Mouse (Mus musculus) induced T-regulatory cell, adult 2 months (primary cell): ENCODE data around the gene Trappc13.
"Not testable (repeated sequence)": the region's sequence is repeated elsewhere in the genome, so short reads cannot be mapped to it uniquely, and the experiment has no call there.

Experiments used
- DNase-seq: peaks from one replicate; pipeline ENCODE4 v3.0.0-alpha.2; 2012; ENCODE audit warnings: low read depth

Gene Trappc13

DNA sequence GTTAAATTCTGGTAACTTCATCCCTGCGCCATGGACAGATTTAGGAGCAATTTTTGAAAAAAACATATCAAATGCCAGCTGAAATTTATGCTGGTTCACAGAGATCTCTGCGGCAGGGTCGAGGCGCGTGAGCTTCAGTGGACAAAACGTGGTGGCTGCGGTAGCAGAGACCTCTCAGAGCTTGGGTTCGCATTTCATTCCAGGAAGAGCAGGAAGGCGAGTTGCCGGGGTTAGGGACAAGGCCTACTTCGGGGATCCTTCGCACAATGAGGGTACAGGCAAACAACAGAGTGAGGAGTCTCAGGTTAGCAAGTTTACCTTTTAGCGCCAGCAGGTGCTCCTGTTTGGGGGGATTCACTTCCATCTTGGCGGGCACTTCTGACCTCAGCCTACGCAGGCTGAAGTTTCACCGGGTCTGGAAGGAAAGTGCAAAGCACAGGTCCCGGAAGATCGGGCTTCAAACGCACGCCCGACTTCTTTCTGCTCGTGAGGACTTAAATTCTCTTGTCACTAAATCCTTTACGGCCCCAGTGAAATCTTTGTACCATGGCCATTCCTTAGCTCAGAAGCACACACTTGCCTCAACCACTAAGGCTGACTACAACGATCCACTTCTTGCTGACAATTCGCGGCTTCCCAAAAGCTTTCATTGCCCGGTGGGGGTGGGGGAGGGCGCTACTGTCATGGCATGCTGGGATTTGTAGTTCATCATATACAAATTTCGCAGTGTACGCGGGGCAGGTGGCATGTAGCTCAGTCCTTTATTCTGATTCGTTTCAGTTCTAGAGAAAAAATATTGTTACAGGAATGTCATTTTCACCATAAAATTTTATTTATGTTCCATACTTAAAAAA lies at the start of gene Trappc13:
Trappc13 (minus strand) TSS at position 674 of the 854 bp plus-strand sequence.
- no peak for DNase-seq

DNA sequence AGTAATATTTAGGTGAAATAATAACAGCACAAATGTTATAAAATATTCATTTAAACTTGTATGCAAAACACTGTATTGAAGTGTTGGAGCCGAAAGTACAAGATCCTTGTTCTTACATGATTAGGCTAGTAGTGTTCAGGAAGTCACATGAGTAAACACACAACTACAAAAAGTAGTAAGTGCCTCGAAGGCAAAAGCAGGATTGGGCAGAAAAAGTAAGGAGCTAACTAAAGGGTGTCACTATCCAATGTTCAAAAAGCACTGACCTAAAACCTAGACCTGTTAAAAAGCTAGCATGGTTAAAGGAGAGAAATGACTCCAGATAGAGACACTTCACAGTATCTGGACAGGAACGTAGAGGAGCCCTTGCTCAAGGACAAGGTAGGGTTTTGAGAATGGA lies 49.2 kb upstream of the Trappc13 start:
- DNase-seq, result peak; percentile 41

DNA sequence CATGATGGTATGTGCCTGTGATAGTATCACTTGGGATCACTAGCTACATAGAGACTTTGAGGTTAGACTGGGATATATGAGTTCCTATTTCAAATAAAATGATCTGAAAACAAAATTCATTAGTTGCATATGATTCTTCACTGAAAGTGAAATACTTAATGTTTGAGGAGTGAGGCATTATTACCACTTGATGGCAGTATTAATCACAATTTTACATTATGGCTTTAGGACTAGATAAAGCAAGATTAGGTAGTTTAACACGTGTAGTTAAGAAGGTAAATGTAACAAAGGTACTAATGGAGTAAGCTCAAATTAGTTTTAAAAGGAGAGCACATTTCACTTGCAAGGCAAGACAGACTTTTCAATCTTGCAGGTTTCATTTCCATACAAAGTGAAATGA lies 26.0 kb upstream of the Trappc13 start:
- peak; percentile 25 for DNase-seq

DNA sequence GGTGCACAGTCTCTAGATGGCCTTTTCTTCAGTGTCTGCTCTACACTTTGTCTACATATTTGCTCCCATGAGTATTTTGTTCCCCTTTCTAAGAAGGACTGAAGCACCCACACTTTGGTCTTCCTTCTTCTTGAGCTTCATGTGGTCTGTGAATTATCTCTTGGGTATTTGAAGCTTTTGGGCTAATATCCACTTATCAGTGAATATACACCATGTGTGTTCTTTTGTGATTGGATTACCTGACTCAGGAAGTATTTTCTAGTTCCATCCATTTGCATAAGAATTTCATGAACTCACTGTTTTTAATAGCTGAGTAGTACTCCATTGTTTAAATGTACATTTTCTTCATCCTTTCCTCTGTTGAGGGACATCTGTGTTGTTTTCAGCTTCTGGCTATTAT lies 17.6 kb upstream of the Trappc13 start:
- not testable (repeated sequence) for DNase-seq

DNA sequence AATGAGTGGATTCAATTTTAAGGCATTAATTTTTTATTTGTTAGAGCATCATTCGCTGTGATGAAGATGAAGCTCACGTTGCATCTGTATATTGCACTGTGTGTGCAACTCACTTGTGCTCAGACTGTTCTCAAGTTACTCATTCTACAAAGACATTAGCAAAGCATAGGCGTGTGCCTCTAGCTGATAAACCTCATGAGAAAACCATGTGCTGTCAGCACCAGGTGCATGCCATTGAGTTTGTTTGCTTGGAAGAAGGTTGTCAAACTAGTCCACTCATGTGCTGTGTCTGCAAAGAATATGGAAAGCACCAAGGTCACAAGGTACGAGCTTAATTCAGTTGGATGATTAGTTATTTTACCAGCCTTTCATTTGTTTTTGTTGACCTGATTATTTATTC lies 9.1 kb upstream of the Trappc13 start:
- DNase-seq, result no peak

DNA sequence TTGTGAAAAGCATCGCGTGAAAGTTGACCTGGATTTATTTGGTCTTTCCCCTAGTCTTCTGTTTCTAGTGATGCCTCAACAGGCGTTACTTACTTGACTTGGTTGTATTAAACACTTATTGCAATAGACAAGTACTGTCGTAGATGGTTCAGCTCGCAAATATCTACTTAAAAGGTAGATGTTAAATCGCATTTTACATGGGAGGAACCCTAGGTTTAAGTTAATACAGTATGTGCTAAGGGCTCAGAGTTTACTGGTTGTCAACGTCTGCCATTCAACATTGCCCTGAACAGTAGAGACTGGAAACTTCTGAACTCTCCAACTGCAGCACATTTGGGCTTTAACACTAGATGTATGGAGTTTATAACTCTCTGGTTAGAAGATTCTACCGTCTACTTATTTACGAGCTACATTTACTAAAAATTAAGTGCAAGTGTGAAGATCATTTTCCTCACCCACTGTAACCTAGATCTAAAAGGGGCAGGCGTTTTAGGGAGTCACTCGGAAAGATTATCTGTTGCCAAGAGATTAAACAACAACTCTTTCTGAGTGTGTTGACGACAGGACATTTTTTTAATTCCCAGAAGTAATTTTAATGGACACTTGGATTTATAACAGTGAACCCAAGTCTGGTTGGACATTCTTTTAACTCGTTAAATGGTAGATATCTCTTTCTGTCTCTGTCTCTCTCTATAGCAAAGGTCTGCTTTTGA lies 1.1 kb upstream of the Trappc13 start:
- DNase-seq, result no peak

DNA sequence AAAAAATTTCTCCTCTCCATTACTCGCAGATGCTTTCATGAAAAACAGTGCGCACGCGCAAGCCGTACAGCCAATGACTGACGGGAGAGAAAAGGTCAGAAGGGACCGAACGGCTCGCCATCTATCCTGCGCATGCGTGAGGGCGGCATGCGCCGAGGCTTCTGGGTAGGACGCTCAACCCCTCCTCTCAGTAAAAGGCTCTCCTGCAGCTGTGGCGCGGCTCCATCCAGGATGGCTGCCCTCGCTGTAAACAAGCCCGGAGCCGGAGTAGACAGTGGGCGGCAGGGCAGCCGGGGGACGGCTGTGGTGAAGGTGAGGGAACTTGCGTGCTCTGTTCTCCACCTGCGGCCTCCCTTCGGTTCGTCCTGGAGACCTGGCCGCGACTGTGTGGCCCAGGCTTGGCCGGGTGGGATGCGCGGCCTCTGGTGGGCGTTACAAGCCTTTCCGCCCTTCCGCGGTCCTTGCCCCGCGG lies 417 bp upstream of the Trappc13 start, which contains the start of gene Trim23:
Trim23 (plus strand) TSS at position 148 of the 472 bp plus-strand sequence.
- DNase-seq, result peak; percentile 100

DNA sequence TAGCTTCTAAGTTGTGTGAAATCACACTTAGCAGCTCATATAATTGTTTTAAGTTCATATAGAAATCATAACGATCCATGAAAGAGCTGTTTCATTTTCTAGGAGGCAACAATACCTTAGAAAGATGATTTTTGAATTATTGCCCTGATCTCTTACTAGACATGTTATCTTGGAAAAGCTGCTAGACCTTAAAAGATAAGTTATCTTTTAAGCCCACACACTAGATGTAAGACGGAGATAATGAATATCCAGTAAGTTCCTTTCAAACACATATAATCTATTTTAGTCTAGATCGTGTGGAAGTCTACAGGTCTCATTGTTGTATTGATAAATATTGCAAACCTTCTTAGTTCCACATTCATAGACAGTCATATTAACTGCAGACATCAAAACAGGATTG lies 1.4 kb downstream of the Trappc13 start:
- peak; percentile 18 for DNase-seq

DNA sequence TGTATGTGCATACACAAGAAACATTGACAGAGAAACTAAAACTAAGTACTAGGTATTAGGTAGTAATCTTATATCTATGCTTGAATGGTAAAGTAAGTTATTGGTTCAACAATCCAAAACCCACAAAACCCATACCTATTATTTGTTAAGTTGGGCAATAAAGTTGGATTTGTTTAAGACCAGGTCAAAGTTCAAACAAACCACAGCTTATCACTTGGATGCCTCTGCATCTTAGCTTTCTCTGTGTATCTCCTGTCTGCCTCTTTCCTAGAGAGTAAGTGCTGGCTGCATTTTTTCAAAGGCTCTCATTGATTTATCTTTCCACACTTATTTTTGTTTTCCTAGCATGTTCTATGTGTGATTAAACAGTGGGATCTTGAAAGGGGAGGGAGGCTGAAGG lies 5.8 kb downstream of the Trappc13 start:
- DNase-seq, result no peak

DNA sequence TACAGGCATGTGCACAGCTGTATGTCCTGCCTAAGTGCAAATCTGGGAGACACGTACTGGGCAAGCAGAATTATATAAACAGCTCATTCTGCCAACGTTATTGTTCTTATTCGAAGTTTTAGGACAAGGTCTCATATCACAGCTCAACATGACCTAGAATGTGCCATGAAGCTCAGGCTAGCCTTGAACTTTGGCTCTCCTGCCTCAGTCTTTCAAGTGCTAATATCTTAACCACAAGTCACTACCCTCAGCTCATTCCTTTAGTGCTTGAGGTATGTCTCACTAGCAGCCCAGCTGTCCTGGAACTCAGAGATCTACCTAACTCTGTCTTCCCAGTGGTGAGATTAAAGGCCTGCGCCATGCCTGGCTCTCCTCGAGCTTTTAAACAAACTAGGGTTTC lies 6.6 kb downstream of the Trappc13 start:
- DNase-seq, result no peak

DNA sequence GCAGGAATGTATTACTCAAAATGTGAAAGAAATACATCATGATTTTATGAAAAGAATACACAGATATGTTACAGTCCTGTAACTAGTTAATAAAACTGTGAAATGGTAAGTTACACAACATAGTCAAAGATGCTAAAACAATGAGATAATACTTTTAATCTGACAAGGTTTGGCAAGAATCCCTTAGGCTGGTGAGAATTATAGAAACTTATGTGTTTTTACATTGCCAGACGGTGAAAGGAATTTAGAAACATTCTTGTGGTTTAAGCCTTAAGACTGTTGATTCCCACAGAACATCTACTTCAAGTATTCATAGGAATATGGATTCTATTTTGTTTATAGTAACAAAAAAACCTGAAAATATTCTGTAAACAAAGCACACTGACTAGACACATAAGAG lies 22.6 kb downstream of the Trappc13 start:
- no peak for DNase-seq

DNA sequence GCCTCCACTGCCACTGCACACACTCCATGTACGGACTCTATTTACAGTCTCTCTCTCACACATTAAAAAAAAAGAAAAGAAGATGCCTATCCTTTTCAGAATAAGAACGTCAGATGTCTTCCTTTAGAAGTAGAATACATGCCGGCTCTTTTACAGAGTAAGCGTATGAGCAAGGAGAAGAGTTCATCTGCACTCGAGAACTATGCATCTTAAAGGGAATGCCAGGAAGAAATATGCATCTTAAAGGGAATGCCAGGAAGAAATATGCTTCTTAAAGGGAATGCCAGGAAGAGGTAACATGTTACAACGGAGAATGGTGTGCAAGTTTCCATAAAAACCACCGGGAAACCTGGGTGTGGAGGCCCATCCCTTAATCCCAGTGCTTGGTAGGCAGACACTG lies 23.2 kb downstream of the Trappc13 start:
- DNase-seq, result no peak

DNA sequence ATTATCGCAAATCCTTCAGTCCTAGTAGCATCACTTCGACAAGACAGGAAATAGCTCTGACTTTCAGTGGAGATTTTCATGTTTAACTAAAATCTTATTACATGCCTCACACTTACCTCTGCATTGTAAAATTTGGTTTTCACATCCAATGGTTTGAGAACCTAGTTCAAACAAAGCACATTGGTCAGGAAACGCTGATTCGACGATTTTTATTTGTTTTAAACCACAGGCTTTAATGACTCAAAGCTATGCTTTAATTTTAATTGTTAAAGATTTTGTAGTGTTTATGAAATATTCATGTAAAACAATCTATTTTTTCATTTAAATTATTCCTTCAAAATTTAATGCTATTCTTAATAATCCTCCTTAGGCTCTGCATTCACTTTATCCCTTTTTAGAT lies 24.1 kb downstream of the Trappc13 start:
- no peak for DNase-seq

DNA sequence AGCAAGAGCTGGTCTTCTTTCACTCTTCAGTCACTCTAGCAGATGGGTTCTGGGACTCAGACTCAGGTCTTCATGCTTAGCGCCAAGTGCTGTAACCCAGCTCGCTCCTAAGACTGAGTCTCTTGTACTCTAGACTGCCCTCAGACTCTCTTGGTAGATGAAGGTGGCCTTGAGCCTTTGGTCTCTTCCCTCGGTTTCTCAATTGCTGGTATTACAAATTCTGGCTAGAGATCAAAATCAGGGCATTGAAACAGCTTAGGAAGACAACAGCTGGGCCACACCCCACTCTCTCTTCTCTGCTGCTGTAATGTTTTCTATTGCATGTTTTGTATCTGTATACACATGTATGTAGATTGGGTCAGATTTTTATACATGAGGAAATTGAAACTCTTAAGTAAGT lies 32.6 kb downstream of the Trappc13 start:
- no peak for DNase-seq

DNA sequence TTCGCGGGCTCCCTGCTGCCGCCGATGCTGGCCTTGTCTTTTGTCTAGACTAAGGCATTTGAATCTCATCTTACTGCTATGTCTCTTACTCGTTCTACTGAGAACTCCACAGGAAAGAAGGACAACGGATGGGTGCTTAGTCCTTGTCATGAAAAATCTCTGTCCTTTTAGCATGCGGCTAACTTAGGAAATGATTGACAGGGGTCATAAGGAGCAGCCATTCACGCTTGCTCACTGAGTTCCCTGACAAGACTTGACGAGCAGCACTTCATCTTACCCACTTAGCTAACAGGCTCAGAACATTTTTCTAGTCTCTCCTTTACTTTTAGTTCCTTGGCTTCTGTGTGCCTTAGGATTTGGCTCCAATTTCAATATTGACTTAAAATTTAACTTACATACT lies 33.4 kb downstream of the Trappc13 start:
- DNase-seq, result no peak

DNA sequence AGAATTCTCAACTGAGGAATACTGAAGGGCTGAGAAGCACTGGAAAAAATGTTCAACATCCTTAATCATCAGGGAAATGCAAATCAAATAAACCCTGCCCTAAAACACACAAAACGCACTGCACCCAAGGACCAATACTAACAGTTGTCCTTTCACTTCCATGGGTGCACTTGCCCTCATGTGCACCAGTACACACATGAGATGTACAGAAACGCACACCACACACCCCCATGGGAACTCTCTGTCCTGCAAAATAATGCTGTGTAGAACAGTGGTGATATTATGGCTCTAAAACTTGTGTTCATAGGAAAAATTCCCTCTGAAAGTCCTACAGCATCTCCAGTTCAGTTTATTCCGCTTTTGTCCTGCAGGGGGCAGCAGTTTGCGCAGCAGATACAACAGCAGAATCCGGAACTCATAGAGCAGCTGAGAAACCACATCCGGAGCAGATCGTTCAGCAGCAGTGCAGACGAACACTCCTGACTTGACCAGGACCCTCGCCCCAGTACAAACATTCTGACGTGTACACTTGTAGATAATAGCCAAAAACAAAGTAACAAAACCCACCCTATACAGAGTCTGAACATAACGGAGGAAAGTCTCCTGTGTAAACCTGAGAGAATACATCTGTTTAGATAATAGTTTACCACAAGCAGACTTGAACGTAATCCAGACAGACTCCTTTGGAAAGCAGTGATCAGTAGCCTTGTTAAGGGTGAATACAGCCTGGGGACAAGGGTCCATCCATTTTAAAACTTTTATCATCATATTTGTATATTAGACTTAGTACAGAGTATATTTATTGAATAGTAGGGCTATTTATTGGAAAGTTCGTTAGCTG lies 38.7 kb downstream of the Trappc13 start:
- peak; percentile 93 for DNase-seq

DNA sequence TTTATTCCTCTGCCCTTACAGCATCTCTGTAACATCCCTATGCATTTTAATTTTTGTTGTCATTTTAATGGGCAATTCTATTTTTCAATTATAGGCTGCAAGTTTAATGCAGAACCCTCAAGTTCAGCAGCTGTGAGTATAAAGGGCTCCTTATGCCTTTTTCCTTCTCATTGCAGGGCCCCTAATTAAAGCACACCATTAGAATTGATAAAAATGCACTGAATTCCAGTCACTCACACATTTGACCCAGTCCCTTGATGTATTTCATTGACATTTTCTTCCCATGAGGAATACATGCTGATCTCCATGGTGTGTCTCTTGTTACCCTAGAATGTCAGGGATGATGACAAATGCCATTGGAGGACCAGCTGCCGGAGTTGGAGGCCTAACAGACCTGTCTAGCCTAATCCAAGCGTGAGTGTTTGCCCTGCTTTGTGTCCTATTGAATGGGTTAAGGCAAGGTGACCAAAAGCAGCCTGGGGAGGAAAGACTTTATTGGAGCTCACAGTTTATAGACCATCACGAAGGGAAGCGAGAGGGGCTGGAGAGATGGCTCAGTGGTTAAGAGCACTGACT lies 43.7 kb downstream of the Trappc13 start:
- no peak for DNase-seq

DNA sequence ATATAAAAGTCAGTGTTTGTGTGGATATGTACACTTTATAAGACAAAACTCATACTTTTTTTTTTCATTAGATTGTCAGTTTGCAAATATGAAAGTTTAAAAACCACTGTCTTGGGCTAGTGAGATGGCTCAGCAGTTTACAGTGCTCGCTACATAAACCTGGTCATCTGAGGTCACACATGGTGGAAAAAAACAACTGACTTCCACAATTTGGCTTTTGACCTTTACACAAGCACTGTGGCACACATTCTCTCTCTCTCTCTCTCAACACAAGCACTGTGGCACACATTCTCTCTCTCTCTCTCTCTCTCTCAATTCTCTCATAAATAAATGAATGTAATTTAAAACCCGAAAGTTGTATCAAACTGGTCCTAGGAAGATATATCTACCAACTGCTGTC lies 45.7 kb downstream of the Trappc13 start:
- DNase-seq, result no peak

DNA sequence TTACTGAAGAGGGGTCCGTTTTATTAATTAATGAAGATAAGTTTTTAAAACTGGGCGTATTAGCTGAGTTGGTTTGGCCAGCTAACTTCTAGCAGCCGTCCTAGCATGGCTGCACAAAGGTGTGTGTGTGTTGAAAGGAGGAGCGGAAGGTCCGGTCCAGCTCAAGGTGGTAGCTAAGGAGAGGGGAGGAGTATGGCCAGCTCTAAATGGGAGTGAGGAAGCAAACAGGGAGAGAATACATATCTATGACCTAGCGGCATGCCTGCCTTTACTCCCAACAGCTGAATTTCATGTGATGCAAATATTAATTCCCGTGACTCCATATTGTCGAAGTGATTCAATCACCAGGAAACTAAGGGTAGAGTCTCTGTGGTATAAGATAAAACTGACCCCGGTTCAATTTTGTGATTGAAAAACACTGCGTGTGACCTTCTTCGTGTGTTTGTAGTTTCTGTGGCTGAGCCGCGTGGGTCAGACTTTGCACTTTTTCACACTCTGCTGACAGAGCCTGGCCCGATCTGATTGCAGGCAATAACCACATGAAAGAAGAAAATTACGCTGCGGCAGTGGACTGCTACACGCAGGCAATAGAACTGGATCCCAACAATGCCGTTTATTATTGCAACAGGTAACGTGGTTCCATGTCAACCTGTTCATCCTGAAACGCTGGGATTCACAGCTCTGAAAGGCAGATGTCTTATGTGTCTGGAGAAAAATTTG lies 54.4 kb downstream of the Trappc13 start:
- DNase-seq, result no peak

DNA sequence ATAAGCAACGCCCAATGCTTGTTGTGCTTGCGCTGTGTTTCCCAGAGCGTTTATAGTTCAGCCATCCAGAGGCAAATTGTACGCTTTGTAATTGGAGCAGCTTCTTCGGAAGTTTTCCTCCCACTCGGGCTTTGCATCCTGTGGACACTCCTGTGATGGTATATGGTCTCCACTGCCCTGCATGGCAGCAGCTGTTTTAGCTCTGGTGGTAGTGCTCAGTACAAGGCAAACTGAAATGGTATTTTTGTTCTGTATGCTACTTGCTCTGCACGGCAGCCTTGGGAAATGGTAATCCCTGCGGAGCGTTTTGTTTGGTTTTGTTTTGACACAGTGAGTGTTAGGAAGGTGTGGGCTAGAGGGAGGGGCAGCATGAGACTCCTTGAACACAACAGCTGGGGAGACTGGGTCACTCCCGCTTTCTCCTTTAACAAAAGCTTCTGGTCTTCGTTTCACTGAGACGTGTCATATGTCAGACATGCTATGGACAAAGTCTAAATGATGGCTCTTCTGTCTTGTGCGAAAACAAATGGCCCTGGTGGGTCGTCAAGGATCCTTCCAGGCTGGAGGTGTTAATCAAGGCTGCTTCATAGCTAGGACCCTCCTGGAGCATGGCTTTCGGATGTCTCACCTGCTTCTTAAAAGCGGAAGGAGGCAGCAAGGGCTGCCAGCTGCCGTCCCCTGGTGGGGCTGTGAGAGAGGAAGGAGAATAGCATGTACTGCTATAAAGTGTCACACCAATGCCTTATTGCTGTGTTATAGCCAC lies 56.0 kb downstream of the Trappc13 start:
- no peak for DNase-seq

DNA sequence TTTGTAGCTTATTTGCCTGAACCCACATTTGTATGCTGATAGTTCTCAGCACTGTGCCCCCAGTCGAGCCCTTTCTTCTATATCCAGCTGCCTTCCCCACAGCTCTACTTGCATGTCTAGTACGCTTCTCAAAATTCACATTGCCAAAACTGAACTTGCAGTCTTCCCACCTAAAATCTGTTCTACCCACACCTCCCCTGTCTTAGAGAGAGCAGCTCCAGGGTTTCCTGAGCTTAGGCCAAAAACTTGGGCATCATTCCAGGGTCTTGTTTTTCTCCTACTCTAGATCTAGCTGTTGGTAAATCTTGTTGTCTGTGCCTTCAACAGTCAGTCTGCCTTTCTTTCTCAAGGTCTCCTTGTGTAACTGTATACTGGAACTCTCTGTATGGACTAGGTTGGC lies 63.4 kb downstream of the Trappc13 start:
- DNase-seq, result no peak
